Mouse (Mus musculus) heart, embryonic 14.5 days (tissue): ENCODE results near the gene Tfpi. TPM values are rescaled to one million over a fixed set of nuclear protein-coding genes. Genes with fewer than 3 reads are reported as not detected.

ENCODE experiments used
- ATAC-seq: fragments of 200-750 bp; cut with Nextera tagmentation; 2 replicates; pipeline ENCODE4 v1.8.0; 2017; ENCODE audit warnings: low read depth, moderate TSS enrichment; ENCODE audit not compliant: insufficient number of reproducible peaks, insufficient read depth, low FRiP score
- H3K27ac ChIP-seq, 2 experiments: fragments of 200-500 bp in 1 of 2; fragments of 300-500 bp in 1 of 2; sonication (generic) in 1 of 2; replicated peaks in 1 of 2; 2 replicates each; pipeline ENCODE4 v1.5.1; 2012 to 2014; ENCODE audit warnings: low read depth in 2 of 2, low read length in 2 of 2, control low read depth in 1 of 2, mild to moderate bottlenecking in 1 of 2, mixed read lengths in 1 of 2; ENCODE audit not compliant: control insufficient read depth in 1 of 2, insufficient read depth in 1 of 2
- H3K27me3 ChIP-seq: fragments of 300-500 bp; sonication (generic); 2 replicates; pipeline ENCODE4 v1.6.1; 2014; ENCODE audit warnings: mild to moderate bottlenecking, low read length, control low read depth; ENCODE audit not compliant: control insufficient read depth, insufficient read depth
- H3K36me3 ChIP-seq: fragments of 300-500 bp; sonication (generic); 2 replicates; pipeline ENCODE4 v1.6.1; 2014; ENCODE audit warnings: mild to moderate bottlenecking, control low read depth, low read length, mixed read lengths; ENCODE audit not compliant: control insufficient read depth, insufficient read depth
- H3K4me1 ChIP-seq, 2 experiments: fragments of 200-500 bp in 1 of 2; fragments of 300-500 bp in 1 of 2; sonication (generic) in 1 of 2; 2 replicates each; pipeline ENCODE4 v1.6.1; 2012 to 2014; ENCODE audit warnings: low read length in 2 of 2, control low read depth in 1 of 2, mixed read lengths in 1 of 2; ENCODE audit not compliant: control insufficient read depth in 2 of 2, insufficient read depth in 2 of 2
- H3K4me2 ChIP-seq: fragments of 300-500 bp; sonication (generic); 2 replicates; pipeline ENCODE4 v1.6.1; 2014; ENCODE audit warnings: mild to moderate bottlenecking, low read length
- H3K4me3 ChIP-seq, 2 experiments: fragments of 200-500 bp in 1 of 2; fragments of 300-500 bp in 1 of 2; sonication (generic) in 1 of 2; 2 replicates each; pipeline ENCODE4 v1.5.1; 2012 to 2014; ENCODE audit warnings: low read length in 2 of 2, mild to moderate bottlenecking in 2 of 2, control low read depth in 1 of 2, low read depth in 1 of 2, moderate library complexity in 1 of 2; ENCODE audit not compliant: control insufficient read depth in 1 of 2, insufficient read depth in 1 of 2
- H3K9ac ChIP-seq: fragments of 300-500 bp; sonication (generic); 2 replicates; pipeline ENCODE4 v1.6.1; 2014; ENCODE audit warnings: mild to moderate bottlenecking, low read length
- H3K9me3 ChIP-seq: fragments of 300-500 bp; sonication (generic); 2 replicates; pipeline ENCODE4 v1.6.1; 2016; ENCODE audit warnings: low read length, control low read depth; ENCODE audit not compliant: control insufficient read depth
- WGBS: fragments of 180-500 bp; shearing (Covaris S2); extraction: QIAGEN DNeasy Blood & Tissue Kit; methylation state at CpG from one replicate; pipeline ENCODE4 v1.1.7; 2014; 5-methylcytosine and 5-hydroxymethylcytosine counted together
- polyA plus RNA-seq: library from polyadenylated mRNA; unstranded; fragments of >200 nt; fragmentation: Nextera tagmentation; extraction: Ambion mirVana; gene quantifications from 2 replicates; pipeline ENCODE4 v1.2.1, GENCODE M21; 2014

The Tfpi gene
- polyA plus RNA-seq, 1 experiment from 2014 or later: 90.8 TPM

DNA sequence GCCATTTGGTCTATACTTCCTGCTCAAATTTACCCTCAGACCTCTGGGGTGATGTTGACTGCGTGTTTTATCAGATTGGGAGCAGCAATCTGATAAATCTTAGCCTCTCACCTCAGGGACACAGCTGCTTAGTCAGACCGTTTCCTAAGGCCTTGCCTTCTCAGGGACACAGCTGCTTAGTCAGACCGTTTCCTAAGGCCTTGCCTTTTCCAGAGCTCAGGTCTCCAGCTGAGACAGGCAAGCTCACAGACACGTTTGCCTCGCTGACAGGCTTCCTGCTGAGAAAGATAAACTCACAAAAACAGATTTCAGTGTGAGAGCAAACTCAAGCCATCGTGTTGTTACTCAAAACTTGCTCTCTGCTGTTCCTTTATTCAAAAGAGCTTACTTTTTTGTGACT, 1.9 kb downstream of the Tfpi start:
- peaks cover 15% of the 10 kb centered on the region for H3K36me3 ChIP-seq
- WGBS: under 1% methylated on average over 6 of the region's 6 CpGs
- H3K4me3 ChIP-seq: peak overlapping the region in 1 of 2 experiments; percentile 46; a peak in 1 of 4 replicates
- peak overlapping the region; percentile 76 for H3K4me2 ChIP-seq
- peaks cover 24 to 29% of the 10 kb centered on the region in 2 experiments for H3K4me1 ChIP-seq
- H3K9ac ChIP-seq: peak overlapping the region; percentile 79
- no peaks in the 10 kb centered on the region for H3K9me3 ChIP-seq
- peak overlapping the region; percentile 86 to 96 for H3K27ac ChIP-seq
- no peaks in the 10 kb centered on the region for H3K27me3 ChIP-seq
- ATAC-seq: no peak

DNA sequence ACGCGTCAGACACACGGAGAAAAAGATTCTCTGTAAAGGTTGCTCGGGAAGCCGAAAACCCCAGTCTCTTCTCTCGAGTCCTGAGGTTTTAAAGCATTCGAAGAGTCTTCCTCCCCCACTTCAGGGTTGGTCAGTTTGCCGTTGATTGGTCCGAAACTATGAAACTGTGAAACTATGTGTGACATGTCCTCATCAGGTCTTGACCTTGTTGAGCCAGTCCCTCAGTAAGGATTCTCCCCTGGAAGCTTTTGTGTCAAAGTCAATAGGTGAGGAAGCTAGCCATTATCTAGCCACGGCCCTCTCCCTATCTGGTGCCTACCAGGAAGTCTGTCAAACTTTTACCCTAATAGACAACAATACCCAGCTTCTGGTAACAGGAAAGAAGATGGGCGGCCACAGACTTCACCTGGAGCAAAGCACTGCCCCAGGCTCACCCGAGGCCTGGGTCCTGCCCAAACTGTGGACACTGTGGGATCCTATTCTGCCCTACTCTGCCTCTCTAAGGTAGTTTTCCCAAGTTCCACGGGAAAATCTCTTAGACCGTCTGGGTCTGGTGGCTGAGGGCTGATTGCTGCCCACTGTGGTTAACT, 2.5 kb downstream of the Tfpi start:
- Histone ChIP-seq H3K4me1 (peaks cover 24 to 29% of the 10 kb centered on the region in 2 experiments), H3K27ac (peak overlapping the region; percentile 86 to 96), H3K4me2 (peak overlapping the region; percentile 76), H3K9me3 (peaks cover 2% of the 10 kb centered on the region; the same call in 1 of the 2 replicates), H3K4me3 (no peak overlapping the region), H3K9ac (peak overlapping the region; percentile 79), H3K27me3 (no peaks in the 10 kb centered on the region), H3K36me3 (peaks cover 22% of the 10 kb centered on the region)
- WGBS: 35% methylated on average over 14 of the region's 14 CpGs
- no peak for ATAC-seq

DNA sequence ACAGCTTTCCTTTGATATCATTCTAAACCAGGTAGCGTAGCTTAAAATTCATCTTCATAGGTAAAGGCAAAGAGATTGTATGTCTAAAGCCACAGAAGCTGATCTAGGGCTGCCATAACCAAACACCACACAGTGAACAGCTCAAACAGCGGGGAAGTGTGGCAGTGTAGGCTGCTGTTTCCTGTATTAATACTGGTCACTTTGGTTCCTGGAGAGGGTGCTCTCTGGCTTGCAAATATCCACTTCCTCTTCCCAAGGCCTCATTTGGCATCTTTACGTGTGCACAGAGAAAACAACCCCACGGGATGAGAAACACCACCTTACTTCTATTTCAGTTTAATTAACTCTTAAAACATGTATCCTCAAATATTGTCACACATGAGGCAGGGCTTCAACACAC, 9.2 kb downstream of the Tfpi start:
- H3K36me3 ChIP-seq: peaks cover 47% of the 10 kb centered on the region
- H3K4me1 ChIP-seq: peaks cover 2 to 21% of the 10 kb centered on the region in 2 experiments
- no peak overlapping the region for H3K4me3 ChIP-seq
- no peak overlapping the region for H3K9ac ChIP-seq
- 78% methylated on average over 4 of the region's 4 CpGs for WGBS
- peaks cover 3% of the 10 kb centered on the region; the same call in 1 of the 2 replicates for H3K9me3 ChIP-seq
- no peak for ATAC-seq
- no peak overlapping the region for H3K4me2 ChIP-seq
- H3K27ac ChIP-seq: no peak overlapping the region
- no peaks in the 10 kb centered on the region for H3K27me3 ChIP-seq

DNA sequence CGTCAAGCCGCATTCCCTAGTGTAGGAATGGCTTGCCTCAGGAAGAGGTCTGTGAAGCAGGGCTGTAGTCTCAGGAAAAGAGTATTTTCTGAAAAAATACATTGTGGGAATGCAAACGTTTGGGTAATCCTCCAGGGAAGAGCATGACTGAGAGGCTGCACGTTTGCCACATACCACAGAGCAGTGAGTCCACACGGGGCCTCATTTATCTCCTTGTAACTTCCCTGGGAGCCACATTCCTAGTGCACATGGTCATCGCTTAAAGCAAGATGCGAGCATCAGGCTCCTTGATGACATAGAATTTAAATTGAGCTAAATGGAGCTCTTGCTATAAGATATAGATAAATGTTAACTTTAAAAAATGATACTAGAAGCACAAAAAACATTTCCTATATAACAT, 11.6 kb downstream of the Tfpi start:
- Histone ChIP-seq H3K4me2 (peak overlapping the region; percentile 40), H3K9ac (peak overlapping the region; percentile 51)
- WGBS: 8% methylated on average over 7 of the region's 7 CpGs

DNA sequence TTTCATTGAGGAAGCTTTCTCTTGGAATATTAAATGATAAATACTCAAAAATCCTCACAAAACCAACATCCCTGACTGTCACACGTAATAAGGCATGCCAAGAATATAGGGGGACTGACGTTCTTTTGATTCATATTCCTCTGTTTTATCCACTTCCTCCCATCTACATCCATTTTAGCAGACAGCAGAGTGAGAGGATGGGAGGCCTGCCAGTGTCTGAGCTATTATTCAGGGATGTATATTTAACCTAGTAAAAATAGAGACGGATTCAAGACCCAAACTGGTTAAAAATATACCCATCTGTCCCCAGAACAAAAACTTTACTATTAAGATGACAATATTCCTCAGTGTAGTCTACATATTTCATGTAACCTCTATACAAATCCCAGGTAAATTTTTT, 14.2 kb downstream of the Tfpi start:
- no peak for ATAC-seq
- H3K4me1 ChIP-seq: peaks cover 1 to 25% of the 10 kb centered on the region in 2 experiments
- no peaks in the 10 kb centered on the region for H3K9me3 ChIP-seq
- no peak overlapping the region for H3K9ac ChIP-seq
- no peak overlapping the region for H3K4me3 ChIP-seq
- 85% methylated on average over 3 of the region's 3 CpGs for WGBS
- no peak overlapping the region for H3K27ac ChIP-seq
- no peaks in the 10 kb centered on the region for H3K27me3 ChIP-seq
- H3K36me3 ChIP-seq: peaks cover 15% of the 10 kb centered on the region
- no peak overlapping the region for H3K4me2 ChIP-seq

More for the DNA sequence above, 11.6 kb downstream of the Tfpi start:
- H3K9me3 ChIP-seq: peaks cover 3% of the 10 kb centered on the region; the same call in 1 of the 2 replicates
- H3K36me3 ChIP-seq: peaks cover 35% of the 10 kb centered on the region
- peaks cover 2 to 21% of the 10 kb centered on the region in 2 experiments for H3K4me1 ChIP-seq
- peak; percentile 88 for ATAC-seq
- H3K4me3 ChIP-seq: no peak overlapping the region
- peak overlapping the region; percentile 83 to 87 for H3K27ac ChIP-seq
- no peaks in the 10 kb centered on the region for H3K27me3 ChIP-seq

DNA sequence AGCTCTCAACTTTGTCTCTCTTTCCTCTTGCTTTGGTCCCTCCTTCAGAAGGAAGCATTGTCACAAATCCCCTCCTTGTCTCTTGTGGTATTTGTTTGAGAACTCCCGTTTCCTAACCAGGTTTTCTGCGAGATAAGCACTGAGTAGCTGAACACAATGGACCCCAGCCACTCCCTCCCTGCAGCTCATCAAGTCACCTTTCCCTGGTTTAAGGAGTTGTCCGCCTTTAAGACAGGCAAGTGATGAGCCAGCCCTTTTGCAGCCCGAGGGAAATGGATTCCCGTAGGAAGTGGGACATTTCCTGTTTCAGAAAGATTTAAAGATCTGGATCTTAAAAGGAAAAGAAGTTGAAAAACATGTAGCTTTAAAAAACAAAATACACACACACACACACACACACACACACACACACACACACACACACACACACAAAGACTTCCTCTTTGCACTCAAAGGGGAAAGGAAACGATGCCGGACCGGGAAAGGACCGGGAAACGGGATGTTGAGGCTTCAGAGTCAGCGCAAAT, 16.9 kb downstream of the Tfpi start:
- Histone ChIP-seq H3K27ac (peak overlapping the region; percentile 6 to 75), H3K9ac (no peak overlapping the region), H3K4me2 (no peak overlapping the region), H3K9me3 (no peaks in the 10 kb centered on the region), H3K4me1 (peaks cover 0 to 16% of the 10 kb centered on the region in 2 experiments; a peak in 3 of 4 replicates), H3K4me3 (no peak overlapping the region), H3K27me3 (no peaks in the 10 kb centered on the region), H3K36me3 (peaks cover 23% of the 10 kb centered on the region)
- ATAC-seq: 0 out of 2 replicates have a peak, but pooled peaks have one; percentile 18
- WGBS: 57% methylated on average over 11 of the region's 11 CpGs

DNA sequence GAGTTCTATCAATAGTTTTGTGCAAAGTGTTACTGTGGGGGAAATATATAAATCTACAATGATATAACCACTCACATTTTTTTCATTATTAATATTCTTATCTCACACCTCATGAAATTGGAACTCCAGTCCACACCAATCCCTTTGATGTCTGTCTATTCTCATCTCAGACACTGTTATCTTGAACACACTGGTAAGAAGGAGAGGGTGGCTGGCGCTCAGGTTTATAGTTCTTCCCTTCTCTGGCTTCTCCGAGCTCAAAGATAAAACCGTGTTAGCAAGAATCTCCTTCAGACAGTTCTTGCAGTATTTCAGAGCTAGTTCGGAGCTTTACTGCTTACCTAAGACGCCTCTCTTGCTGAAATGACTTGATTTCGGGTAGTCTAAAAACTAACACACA, 19.4 kb downstream of the Tfpi start:
- Histone ChIP-seq H3K9ac (no peak overlapping the region), H3K27ac (no peak overlapping the region), H3K4me3 (no peak overlapping the region), H3K36me3 (peaks cover 23% of the 10 kb centered on the region), H3K4me1 (peaks cover 0 to 11% of the 10 kb centered on the region in 2 experiments; a peak in 2 of 4 replicates), H3K4me2 (no peak overlapping the region), H3K27me3 (no peaks in the 10 kb centered on the region), H3K9me3 (no peaks in the 10 kb centered on the region)
- 38% methylated on average over 6 of the region's 6 CpGs for WGBS
- ATAC-seq: no peak
